Mouse (Mus musculus) embryonic fibroblast, embryonic 13.5 days (primary cell): Measurements from ENCODE around the gene Hmmr. TPM values are rescaled to one million over a fixed set of nuclear protein-coding genes. Genes with fewer than 3 reads are reported as not detected.

Experiments
- H3K27ac ChIP-seq: 2 replicates; pipeline ENCODE4 v1.5.1; 2012; ENCODE audit warnings: low read length, control low read depth, inconsistent platforms; ENCODE audit not compliant: insufficient read depth
- H3K4me1 ChIP-seq: 2 replicates; pipeline ENCODE4 v1.6.1; 2011; ENCODE audit warnings: low read length; ENCODE audit not compliant: control insufficient read depth, insufficient read depth
- H3K4me3 ChIP-seq: 2 replicates; pipeline ENCODE4 v1.5.1; 2011; ENCODE audit warnings: mild to moderate bottlenecking, control low read depth, low read length; ENCODE audit not compliant: insufficient read depth
- CTCF ChIP-seq: IDR thresholded peaks from 2 replicates; pipeline ENCODE4 v1.5.1; 2011; ENCODE audit warnings: mild to moderate bottlenecking, control low read depth, low read length, moderate library complexity, borderline replicate concordance; ENCODE audit not compliant: insufficient read depth
- POLR2A ChIP-seq: IDR thresholded peaks from 2 replicates; pipeline ENCODE4 v1.6.1; 2011; ENCODE audit warnings: low read depth, mild to moderate bottlenecking, control low read depth, low read length, moderate library complexity
- polyA plus RNA-seq: library from polyadenylated mRNA; stranded (reverse); fragments of >200 nt; gene quantifications from 2 replicates; pipeline ENCODE4 v1.2.4, GENCODE M21; 2011; ENCODE audit warnings: low read depth; ENCODE audit not compliant: missing spikeins, insufficient read length

The Hmmr gene
- polyA plus RNA-seq, 1 experiment: 42.8 TPM

GRCm38 (mm10) chr11:40682456-40682855, 50.8 kb downstream of the Hmmr start:
- TF ChIP-seq POLR2A (no peak), CTCF (no peak)
- Histone ChIP-seq H3K4me3 (no peak overlapping the region), H3K4me1 (no peaks in the 10 kb centered on the region), H3K27ac (no peak overlapping the region)

GRCm38 (mm10) chr11:40677169-40677568, 56.1 kb downstream of the Hmmr start:
- no peaks in the 10 kb centered on the region for H3K4me1 ChIP-seq
- no peak overlapping the region for H3K4me3 ChIP-seq
- TF ChIP-seq POLR2A (no peak), CTCF (no peak)

GRCm38 (mm10) chr11:40675014-40675730, 58.0 kb downstream of the Hmmr start:
- no peak for TF ChIP-seq POLR2A
- TF ChIP-seq CTCF: no peak
- no peaks in the 10 kb centered on the region for H3K4me1 ChIP-seq
- H3K27ac ChIP-seq: no peak overlapping the region
- H3K4me3 ChIP-seq: no peak overlapping the region

More at GRCm38 (mm10) chr11:40677169-40677568, 56.1 kb downstream of the Hmmr start:
- no peak overlapping the region for H3K27ac ChIP-seq

Other genes starting within 250 kb of the Hmmr start
- gene Mat2b, start 38.2 kb downstream of the Hmmr start, polyA plus RNA-seq: 57.3 and 70.6 TPM in 2 replicates
- gene Nudcd2, start 245 bp upstream of the Hmmr start, polyA plus RNA-seq: 96.4 and 104 TPM in 2 replicates
- gene Ccng1, start 21.9 kb upstream of the Hmmr start, polyA plus RNA-seq: 427 and 623 TPM in 2 replicates